Mouse (Mus musculus) limb, embryonic 10.5 days (tissue): ENCODE measurements around the gene Lrp10. TPM values are rescaled to one million over a fixed set of nuclear protein-coding genes. Genes with fewer than 3 reads are reported as not detected.

Source experiments
- DNase-seq: peaks from one replicate; pipeline ENCODE4 v3.0.0-alpha.2; 2017; ENCODE audit warnings: low spot score
- H3K27ac ChIP-seq: fragments of 300-500 bp; sonication (generic); 2 replicates; pipeline ENCODE4 v1.5.1; 2016; ENCODE audit warnings: mild to moderate bottlenecking
- H3K27me3 ChIP-seq: fragments of 300-500 bp; sonication (generic); 2 replicates; pipeline ENCODE4 v1.6.1; 2016; ENCODE audit warnings: low read depth, mild to moderate bottlenecking; ENCODE audit not compliant: poor library complexity, severe bottlenecking
- H3K36me3 ChIP-seq: fragments of 300-500 bp; sonication (generic); 2 replicates; pipeline ENCODE4 v1.6.1; 2016; ENCODE audit warnings: mild to moderate bottlenecking, moderate library complexity
- H3K4me1 ChIP-seq: fragments of 300-500 bp; sonication (generic); 2 replicates; pipeline ENCODE4 v1.6.1; 2016
- H3K4me3 ChIP-seq: fragments of 300-500 bp; sonication (generic); 2 replicates; pipeline ENCODE4 v1.5.1; 2016; ENCODE audit warnings: mild to moderate bottlenecking, moderate library complexity
- H3K9me3 ChIP-seq: fragments of 300-500 bp; sonication (generic); replicated peaks from 2 replicates; pipeline ENCODE4 v1.6.1; 2016; ENCODE audit warnings: mild to moderate bottlenecking
- WGBS: fragments of 180-500 bp; shearing (Covaris S2); methylation state at CpG from one replicate; pipeline ENCODE4 v1.1.7; 2016; 5-methylcytosine and 5-hydroxymethylcytosine counted together
- polyA plus RNA-seq: library from polyadenylated mRNA; unstranded; fragments of >200 nt; fragmentation: Nextera tagmentation; extraction: Ambion mirVana; gene quantifications from 2 replicates; pipeline ENCODE4 v1.2.1, GENCODE M21; 2016

Lrp10 gene
- 23.9 and 24.4 TPM in 2 replicates for polyA plus RNA-seq

DNA sequence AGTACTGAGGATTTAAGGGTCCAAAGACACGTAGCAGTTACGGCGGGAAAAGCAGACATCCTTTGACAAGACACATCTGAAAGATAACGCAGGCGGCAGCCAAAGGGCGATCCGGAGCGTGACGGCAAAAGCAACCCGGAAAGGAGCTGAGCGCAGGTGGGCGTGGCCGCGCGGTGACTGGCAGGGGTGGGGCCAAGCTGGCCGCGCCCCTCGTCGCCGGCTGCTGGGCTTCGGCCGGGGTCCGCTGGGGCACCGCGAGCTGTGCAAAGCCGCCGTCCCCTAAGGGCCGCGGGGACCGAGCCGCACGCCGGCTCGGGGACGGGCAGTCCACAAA, at the start of gene Lrp10:
Lrp10 (plus strand) TSS at position 179 of the 334 bp plus-strand sequence.
- Histone ChIP-seq H3K27me3 (no peaks in the 10 kb centered on the region), H3K4me1 (peaks cover 19% of the 10 kb centered on the region), H3K9me3 (no peaks in the 10 kb centered on the region), H3K27ac (peak within 1 kb of the TSS; percentile 86), H3K36me3 (peaks cover 18% of the 10 kb centered on the region), H3K4me3 (peak within 1 kb of the TSS; percentile 86)
- DNase-seq = peak; percentile 93
- under 1% methylated on average over 35 of the region's 35 CpGs for whole genome bisulfite sequencing

DNA sequence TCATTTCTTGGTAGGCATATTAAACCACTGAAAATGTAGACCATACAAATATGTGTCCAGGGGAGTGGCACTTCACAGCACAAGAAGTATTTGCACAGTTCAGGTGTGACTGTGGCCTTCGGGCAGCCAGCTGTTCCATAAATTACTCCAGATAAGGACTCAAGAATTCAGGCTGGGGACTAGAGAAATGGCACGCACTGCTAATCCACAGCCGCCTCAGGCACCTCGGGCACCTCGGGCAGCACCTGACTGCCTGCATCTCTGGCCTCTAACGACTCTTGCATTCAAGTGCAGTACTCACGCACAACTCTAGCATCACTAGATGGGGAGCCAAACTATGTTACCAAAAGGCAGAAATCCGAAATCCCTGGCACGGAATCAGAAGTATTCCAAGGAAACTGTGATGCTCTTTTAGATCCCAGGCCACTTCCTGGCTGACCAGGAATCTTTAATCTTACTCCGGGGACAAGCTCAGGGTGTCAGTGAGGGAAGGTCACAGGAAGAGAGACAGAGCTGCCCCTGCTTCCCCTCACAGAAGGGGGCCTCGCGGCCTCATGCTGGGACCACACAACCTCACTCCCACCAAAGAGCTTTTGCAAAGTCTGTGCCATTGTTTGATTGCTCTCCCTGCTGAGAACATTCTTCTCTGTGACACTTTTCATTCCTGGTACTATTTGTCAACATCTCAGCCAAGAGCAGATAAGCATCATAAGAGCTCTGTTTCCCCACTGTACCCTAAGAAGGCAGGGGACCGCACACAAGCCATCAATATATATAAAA, 48.5 kb upstream of the Lrp10 start:
- Histone ChIP-seq H3K9me3 (no peaks in the 10 kb centered on the region), H3K27ac (peak overlapping the region; percentile 56; the same call in 1 of the 2 replicates), H3K36me3 (no peaks in the 10 kb centered on the region), H3K27me3 (peaks cover 19% of the 10 kb centered on the region), H3K4me3 (no peak overlapping the region), H3K4me1 (peaks cover 41% of the 10 kb centered on the region)
- 7% methylated on average over 13 of the region's 13 CpGs for WGBS
- no peak for DNase-seq

DNA sequence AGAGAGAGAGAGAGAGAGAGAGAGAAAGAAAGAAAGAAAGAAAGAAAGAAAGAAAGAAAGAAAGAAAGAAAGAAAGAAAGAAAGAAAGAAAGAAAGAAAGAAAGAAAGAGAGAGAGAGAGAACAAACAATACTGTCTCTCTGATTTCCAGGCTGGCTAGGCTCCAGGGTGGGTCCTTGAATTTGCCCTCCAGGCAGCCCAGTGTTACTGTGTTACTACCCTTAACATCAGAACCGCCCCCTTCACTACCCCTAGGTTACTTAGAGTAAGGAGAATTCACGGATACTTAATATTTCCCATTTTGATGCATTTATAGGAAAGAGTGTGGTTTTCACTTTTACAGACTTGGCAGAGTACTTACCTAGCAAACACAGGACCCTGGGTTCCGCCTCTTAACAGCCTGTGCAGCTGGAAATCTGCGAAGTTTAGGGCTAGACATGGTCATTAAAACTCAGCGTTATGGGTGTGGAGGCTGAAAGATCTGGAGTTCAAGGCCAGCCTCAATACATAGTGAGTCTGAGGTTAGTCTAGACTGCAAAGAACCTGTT, 47.6 kb upstream of the Lrp10 start:
- H3K9me3 ChIP-seq = no peaks in the 10 kb centered on the region
- no peak for DNase-seq
- 31% methylated on average over 5 of the region's 5 CpGs for WGBS
- no peak overlapping the region for H3K4me3 ChIP-seq
- H3K27ac ChIP-seq = no peak overlapping the region
- peaks cover 19% of the 10 kb centered on the region for H3K27me3 ChIP-seq
- H3K4me1 ChIP-seq = peaks cover 40% of the 10 kb centered on the region
- H3K36me3 ChIP-seq = no peaks in the 10 kb centered on the region

DNA sequence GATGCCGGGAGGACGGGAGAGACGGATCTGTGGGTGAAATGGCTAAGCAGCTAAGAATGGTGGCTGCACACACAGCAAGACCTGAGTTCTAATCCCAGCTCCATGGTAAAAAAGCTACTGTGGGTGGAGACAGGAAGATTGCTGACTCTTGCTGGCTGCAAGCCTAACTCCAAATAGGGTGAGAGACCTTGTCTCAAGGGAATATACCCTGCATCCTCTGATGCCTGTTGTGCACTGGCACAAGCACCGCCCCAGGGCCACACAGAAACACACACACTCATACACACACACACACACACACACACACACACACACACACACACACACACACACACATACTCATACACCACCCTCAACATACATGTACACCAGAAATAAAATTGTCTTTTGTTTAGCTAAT, 47.1 kb upstream of the Lrp10 start:
- 45% methylated on average over 4 of the region's 4 CpGs for WGBS
- Histone ChIP-seq H3K4me3 (no peak overlapping the region), H3K4me1 (peaks cover 40% of the 10 kb centered on the region), H3K9me3 (no peaks in the 10 kb centered on the region), H3K27ac (no peak overlapping the region), H3K36me3 (no peaks in the 10 kb centered on the region), H3K27me3 (peaks cover 19% of the 10 kb centered on the region)
- no peak for DNase-seq

DNA sequence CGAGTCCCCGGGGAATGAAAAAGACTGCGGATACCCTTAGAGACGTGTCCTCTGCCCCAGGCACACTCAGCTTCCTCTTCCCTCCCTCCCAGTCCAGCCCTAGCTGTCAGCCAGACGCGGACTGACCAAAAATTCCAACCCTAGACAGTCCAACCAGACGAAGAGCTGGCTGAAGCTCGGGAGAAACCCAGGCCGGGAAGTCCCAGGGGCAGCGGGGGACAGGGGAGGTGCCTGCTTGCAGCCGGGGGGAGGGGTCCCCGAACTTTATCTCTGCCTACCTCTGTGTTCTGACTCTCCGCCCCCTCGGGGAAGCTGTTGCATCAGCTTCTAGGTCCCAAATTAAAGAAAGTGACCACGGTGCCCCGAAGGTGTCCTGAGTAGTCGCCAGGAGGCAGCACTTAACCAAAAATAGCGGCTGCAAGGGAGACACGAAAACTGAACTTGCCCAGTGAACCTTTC, 46.3 kb upstream of the Lrp10 start, which contains the start of gene Slc7a7:
Slc7a7 (minus strand) TSS at position 158 of the 459 bp plus-strand sequence.
- Histone ChIP-seq H3K4me3 (peak within 1 kb of the TSS; percentile 34), H3K36me3 (no peaks in the 10 kb centered on the region), H3K27ac (peak within 1 kb of the TSS; percentile 38; the same call in 1 of the 2 replicates), H3K9me3 (no peaks in the 10 kb centered on the region), H3K4me1 (peaks cover 40% of the 10 kb centered on the region), H3K27me3 (peaks cover 19% of the 10 kb centered on the region)
- 6% methylated on average over 19 of the region's 19 CpGs for WGBS
- peak; percentile 58 for DNase-seq

DNA sequence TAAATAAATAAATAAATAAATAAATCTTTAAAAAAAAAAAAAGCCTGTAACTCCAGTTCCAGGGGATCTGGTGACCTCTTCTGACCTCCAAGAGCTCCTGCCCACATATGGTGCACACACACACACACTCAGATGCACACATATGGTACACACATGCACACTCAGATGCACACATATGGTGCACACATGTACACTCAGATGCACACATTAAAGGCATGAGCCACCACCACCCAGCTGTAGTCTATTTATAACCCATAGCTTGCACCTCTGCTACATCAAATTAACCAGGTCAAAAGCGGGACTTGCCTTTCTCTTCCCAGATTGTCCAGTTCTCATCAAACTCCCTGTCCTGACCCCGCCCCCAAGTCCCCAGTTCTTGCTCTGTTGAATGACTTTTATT, 42.9 kb upstream of the Lrp10 start:
- Histone ChIP-seq H3K36me3 (no peaks in the 10 kb centered on the region), H3K4me3 (no peak overlapping the region), H3K27me3 (peaks cover 17% of the 10 kb centered on the region), H3K27ac (no peak overlapping the region), H3K9me3 (no peaks in the 10 kb centered on the region), H3K4me1 (peaks cover 8% of the 10 kb centered on the region)
- peak; percentile 58 for DNase-seq
- 52% methylated on average over 2 of the region's 2 CpGs for WGBS

DNA sequence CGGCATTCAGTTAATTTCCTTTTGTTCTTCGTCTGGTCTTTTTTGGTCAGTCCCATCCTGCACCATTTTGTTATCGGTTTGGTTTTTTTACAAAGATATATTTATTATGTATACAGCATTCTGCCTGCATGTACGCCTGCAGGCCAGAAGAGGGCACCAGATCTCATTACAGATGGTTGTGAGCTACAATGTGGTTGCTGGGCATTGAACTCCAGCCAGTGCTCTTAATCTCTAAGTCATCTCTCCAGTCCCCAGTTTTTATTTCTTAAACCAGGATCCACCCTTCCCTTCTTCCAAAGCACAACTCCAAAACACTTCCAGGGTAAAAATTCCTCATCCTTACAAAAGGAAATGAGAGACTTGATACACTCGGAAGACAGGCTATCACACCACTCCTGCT, 40.5 kb upstream of the Lrp10 start:
- H3K27me3 ChIP-seq = no peaks in the 10 kb centered on the region
- 66% methylated on average over 5 of the region's 5 CpGs for WGBS
- no peak overlapping the region for H3K27ac ChIP-seq
- H3K9me3 ChIP-seq = no peaks in the 10 kb centered on the region
- peaks cover 12% of the 10 kb centered on the region for H3K4me1 ChIP-seq
- no peak for DNase-seq
- no peak overlapping the region for H3K4me3 ChIP-seq
- H3K36me3 ChIP-seq = peaks cover 5% of the 10 kb centered on the region

DNA sequence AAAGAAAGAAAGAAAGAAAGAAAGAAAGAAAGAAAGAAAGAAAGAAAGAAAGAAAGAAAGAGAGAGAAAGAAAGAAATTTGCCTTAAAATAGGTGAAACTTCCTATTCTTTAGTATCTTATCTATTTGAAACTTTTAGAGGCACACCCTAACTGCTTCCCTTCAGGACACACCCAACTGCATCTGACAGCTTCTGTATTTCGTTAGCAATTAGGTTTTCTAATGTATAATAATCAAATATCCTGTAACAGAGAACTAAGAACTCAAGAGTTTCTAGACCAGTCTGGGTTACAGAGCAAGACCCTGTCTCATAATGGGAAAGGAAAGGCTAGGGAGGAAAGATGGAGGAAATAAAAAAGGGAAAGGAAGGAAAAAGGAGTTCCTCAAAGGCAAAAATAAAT, 39.3 kb upstream of the Lrp10 start:
- DNase-seq = no peak
- Histone ChIP-seq H3K27me3 (no peaks in the 10 kb centered on the region), H3K36me3 (peaks cover 16% of the 10 kb centered on the region), H3K4me1 (peaks cover 17% of the 10 kb centered on the region), H3K9me3 (no peaks in the 10 kb centered on the region), H3K4me3 (no peak overlapping the region), H3K27ac (no peak overlapping the region)
- 95% methylated on average over 1 of the region's 1 CpGs for whole genome bisulfite sequencing

DNA sequence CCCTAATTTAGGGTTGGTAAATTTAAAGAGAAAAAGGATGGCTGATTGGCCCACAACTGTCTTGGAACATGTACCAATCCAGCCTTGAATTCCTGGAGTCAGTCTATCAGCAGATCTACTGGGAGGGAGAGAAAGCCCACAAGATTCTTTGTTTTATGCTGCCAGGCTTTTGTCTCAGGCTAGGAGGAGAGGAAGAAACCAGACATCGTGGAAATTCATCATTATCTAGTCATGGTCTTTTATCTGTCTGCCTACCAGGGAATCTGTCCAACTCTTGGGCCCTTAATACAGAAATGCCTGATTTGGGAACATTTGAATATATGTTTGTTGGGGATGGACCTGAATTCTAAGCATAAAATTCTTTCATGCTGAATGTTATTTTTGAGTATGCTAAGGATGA, 38.4 kb upstream of the Lrp10 start:
- 95% methylated on average over 1 of the region's 1 CpGs for WGBS
- Histone ChIP-seq H3K27ac (no peak overlapping the region), H3K36me3 (peaks cover 20% of the 10 kb centered on the region), H3K4me1 (peaks cover 26% of the 10 kb centered on the region), H3K27me3 (no peaks in the 10 kb centered on the region), H3K4me3 (no peak overlapping the region), H3K9me3 (no peaks in the 10 kb centered on the region)
- no peak for DNase-seq

DNA sequence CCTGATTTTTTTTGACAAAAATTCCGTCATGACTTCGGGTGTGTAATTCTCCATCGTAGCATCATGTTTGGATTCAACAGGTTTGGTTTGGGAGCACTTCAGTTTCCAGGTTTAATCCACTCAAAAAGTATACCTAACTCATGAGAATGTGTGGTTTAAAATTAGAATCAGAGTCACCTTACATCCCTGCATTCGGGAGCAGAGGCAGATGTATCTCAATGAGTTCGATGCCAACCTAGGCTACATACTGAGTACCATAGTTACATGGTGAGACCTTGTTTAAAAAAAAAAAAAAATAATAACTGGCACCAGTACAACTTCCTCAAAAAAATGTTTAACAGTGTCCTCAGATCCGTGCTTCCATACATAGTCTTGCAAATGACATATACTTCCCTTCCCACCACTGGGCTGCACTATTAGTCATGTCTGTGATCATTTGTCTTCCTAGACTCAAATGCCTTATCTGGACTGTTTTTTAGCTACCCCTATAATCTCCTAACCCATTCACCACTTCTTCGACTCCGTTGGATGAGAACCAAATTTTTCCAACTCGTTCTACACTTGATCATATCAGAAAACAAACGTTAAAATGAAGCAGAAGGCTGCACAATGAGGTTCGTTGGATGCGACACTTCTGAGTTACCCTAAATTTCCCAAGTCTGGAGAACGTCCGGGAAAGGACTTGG, 37.8 kb upstream of the Lrp10 start:
- H3K27me3 ChIP-seq = no peaks in the 10 kb centered on the region
- 35% methylated on average over 14 of the region's 14 CpGs for WGBS
- DNase-seq = no peak
- peaks cover 20% of the 10 kb centered on the region for H3K36me3 ChIP-seq
- peak overlapping the region; percentile 93 for H3K4me3 ChIP-seq
- H3K27ac ChIP-seq = peak overlapping the region; percentile 92
- no peaks in the 10 kb centered on the region for H3K9me3 ChIP-seq
- peaks cover 32% of the 10 kb centered on the region for H3K4me1 ChIP-seq

DNA sequence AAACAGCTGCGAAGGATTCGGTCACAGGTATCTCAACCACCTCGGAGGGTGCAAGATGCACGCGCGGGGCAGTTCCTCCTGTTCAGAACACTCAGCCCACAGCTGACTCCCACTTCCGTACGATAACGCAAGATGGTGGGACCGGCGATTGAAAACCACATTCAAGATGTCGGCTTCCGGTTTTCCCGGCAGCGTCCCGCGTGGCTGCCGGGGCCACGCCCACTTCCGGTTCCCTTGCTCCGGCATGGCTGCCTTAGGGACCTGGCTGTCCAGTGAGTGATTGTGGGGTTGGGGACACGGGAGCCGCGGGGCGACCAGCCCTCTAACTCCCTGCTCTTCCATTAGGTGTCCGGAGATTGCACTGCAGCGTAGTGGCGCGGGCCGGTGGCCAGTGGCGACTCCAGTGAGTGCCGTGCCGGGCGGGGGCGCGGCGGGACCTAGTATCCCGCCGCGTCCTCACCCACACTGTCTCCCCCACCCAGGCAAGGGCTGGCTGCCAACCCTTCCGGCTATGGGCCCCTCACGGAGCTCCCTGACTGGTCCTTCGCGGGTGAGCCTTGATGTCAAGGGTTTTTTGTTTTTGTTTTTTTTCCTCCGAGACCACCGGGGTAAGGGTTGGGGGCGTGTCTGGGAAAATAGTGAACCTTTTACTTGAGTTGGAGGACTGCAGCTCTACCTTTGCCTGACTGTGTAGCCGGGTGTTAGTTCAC, 37.1 kb upstream of the Lrp10 start, which contains the start of gene Mrpl52:
Mrpl52 (plus strand) TSS at position 221 of the 710 bp plus-strand sequence.
- Histone ChIP-seq H3K27me3 (no peaks in the 10 kb centered on the region), H3K36me3 (peaks cover 20% of the 10 kb centered on the region), H3K27ac (peak within 1 kb of the TSS; percentile 92), H3K9me3 (no peaks in the 10 kb centered on the region), H3K4me3 (peak within 1 kb of the TSS; percentile 93), H3K4me1 (peaks cover 35% of the 10 kb centered on the region)
- WGBS = under 1% methylated on average over 48 of the region's 48 CpGs
- DNase-seq = peak; percentile 98

DNA sequence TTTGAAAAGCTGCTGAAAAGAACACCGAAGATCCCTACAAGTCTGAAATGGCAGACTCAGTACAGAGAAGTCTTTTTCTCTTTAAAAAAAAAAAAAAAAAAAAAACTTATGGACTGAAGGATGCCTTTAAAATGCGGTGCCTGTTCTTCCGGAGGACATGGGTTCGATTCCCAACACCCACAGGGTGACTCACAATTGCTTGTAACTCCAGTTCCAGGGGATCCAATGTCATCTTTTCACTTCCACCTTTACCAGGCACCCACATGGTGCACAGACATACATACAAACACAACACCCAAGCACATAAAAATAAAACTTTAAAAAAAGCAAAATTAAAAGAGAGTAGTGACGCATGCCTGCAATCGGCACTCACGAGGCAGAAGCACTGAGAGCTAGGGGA, 36.2 kb upstream of the Lrp10 start:
- Histone ChIP-seq H3K9me3 (no peaks in the 10 kb centered on the region), H3K27ac (no peak overlapping the region), H3K4me1 (peaks cover 42% of the 10 kb centered on the region), H3K36me3 (peaks cover 20% of the 10 kb centered on the region), H3K4me3 (peak overlapping the region; percentile 93), H3K27me3 (no peaks in the 10 kb centered on the region)
- 96% methylated on average over 7 of the region's 7 CpGs for WGBS
- no peak for DNase-seq
